Mouse (Mus musculus) gastrocnemius, adult 18-20 months (tissue): Measurements from ENCODE around the gene Tle6. TPM values are rescaled to one million over a fixed set of nuclear protein-coding genes. Genes with fewer than 3 reads are reported as not detected.
"Not testable (repeated sequence)": the region's sequence is repeated elsewhere in the genome, so short reads cannot be mapped to it uniquely, and the experiment has no call there.

Experiments
- DNase-seq: peaks from one replicate; pipeline ENCODE4 v3.0.0; 2021; ENCODE audit warnings: low spot score
- long read RNA-seq, 2 experiments: library from polyadenylated mRNA; stranded (forward); transcript quantifications; one replicate each; pipeline ENCODE4 v2.0.0; 2021
- total RNA-seq, 2 experiments: library from RNA; stranded (reverse); gene quantifications; 2 replicates each; pipeline ENCODE4 v1.2.3; 2021

The Tle6 gene
- total RNA-seq: 1 to 10 TPM; 4.5 to 6.1 TPM
- long read RNA-seq, experiment 1, transcript Tle6-201 (14 exons, 2,015 nt): major isoform, 5 of 8 reads
- long read RNA-seq, experiment 1, partial matches to known transcripts: 0 of 8 reads
- long read RNA-seq, experiment 1, other reads (novel, unspliced or antisense): 3 of 8 reads
- long read RNA-seq, experiment 2, partial matches to known transcripts: 1 of 7 reads
- long read RNA-seq, experiment 2, other reads (novel, unspliced or antisense): 1 of 7 reads

- DNase-seq: peak; percentile 95
Measured at GRCm38 (mm10) chr10:81600738-81601203, at the start of gene Tle6. Gene Tle6, minus strand, starts transcription at chr10:81601073.

DNA sequence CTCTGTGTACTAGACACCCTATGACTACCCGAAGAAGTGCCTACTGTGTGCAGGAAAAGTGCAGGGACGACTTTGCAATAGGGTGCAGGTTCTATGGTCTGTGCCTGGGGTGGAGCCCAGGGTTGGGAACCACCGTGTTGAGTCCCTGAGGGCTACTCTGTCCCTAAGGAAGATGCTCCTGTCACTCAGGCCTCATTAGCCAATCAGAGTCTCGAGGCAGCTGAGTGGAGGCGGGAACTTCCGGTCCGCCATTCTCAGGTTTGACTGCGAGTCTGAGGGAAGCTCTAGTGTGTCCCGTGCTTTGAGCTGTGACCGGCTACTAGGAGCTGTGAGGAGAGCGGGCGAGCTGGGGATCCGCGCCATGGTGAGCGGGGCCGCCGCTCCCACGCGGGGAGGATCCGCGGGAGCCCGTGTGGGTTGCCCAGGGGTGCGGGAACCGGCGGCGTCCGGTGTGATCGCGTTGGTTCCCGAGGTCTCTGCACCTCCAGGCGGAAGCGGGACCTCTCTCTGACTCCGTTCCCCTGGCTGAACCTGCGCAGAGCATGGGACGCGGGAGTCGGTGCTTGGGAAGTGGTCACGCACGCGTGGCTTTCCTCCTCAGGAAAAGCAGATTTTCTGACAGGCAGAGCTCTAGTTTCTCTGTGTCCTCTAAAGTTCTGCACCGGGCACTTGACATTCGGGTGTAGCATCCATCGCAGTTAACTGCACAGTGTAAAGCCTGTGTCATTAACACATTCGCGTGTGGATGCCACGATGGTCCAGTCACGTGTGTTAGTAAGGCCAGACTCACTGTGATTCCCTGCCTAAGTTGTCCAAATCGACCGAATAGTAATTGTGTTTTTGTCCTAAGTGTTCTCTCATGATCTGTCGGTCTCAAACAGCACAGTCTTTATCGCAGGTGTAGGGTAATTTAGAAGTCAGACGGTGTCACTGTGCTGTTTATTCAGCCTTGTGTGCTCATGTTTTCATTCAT lies 48.2 kb upstream of the Tle6 start, which contains the start of gene Gm10778:
TSS of gene Gm10778 (plus strand) at position 257 of the 973 bp plus-strand sequence.
- DNase-seq: peak; percentile 90

GRCm38 (mm10) chr10:81646015-81646555 lies 45.2 kb upstream of the Tle6 start:
- no peak for DNase-seq

- DNase-seq: no peak
Measured at GRCm38 (mm10) chr10:81645391-81645790, 44.5 kb upstream of the Tle6 start.

DNA sequence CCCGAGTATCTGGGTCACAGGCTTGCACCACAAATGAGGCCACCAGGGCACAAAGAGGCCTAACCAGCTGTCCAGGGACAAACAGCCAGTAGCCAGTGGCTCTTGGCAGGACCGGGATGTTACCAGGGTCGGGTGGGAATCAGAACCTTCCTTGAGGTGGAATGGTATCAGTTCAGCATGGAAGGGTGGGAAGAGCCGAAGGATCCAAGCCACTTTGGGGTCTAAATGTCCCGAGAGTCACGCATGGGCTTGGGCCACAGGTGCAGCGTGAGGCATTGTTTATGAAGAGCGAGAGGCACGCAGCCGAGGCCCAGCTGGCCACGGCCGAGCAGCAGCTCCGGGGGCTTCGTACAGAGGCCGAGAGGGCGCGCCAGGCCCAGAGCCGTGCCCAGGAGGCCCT lies 43.8 kb upstream of the Tle6 start:
- no peak for DNase-seq

DNA sequence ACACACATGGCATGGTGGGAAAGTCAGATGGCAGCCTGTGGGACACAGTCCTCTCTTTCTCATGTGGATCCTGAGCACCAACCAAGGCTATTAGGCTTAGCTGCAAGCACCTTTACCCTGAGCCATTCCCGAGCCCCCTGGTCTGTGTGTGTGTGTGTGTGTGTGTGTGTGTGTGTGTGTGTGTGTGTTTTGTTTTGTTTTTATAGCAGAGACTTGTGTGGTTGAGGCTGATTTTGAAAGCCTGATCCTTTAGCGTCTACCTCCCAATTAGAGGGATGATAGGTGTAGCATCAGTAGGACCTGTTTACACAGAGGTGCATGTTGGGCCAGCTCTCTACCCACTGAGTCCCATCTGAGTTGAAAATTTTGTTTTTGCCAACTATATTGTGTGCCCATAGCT lies 43.3 kb upstream of the Tle6 start:
- no peak for DNase-seq

DNA sequence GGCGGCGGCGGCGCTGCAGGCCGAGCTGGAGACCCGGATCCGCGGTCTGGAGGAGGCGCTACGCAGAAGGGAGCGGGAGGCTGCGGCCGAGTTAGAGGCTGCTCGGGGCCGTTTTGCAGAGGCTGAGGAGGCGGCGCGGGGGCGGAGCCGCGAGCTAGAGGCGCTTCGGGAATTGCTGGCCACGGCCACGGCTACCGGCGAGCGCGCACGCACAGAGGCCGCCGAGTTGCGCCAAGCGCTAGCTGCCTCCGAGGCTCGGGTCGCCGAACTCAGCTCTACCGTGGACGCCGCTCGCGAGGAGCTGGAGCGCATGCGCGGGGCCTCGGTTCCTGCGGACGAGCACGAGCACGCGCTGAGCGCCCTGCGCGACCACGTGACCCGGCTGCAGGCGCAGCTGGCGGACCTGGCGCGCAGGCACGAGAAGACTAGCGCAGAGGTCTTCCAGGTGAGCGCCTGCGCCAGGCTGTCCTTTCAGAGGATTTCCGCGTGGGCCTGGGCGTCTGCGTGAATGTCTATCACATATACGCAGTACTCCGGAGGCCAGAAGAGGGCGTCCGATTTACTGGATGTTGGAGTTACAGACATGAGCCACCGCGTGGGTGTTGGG lies 42.7 kb upstream of the Tle6 start:
- DNase-seq: peak; percentile 94

DNA sequence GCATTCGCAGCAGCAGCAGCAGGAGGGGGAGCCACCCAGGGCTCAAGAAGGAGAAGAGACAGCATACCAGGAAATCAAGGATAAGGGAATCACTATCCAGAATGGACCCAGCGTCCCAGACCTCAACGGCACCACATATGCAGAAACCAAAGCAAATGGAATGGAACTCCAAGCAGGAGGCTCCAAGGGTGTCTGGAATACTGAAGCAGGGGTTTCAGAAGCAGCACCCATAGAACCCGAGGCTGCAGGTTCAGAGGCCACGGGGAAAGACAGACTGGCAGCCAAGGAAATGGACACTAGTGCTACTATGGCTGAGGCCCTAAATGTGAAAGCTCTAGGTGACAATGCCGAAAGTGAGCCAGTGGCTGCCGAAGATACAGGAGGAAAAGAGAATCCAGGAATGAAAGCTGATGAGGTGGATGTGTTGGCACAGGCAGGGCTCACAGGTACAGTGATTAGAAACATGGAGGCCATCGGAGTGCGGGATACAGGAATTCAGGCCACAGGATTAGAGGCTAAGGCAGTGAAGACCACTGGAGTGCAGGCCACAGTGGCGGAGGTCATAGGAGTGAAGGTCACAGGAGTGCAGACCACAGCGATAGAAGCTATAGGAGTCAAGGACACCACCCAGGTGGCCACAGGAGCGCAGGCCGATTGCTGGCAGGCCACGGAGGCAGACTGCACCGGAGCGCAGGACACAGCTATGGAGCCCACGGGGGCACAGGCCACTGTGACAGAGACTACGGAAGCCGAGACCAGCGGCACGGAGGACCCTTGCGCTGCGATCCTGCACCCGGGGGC lies 42.0 kb upstream of the Tle6 start:
- DNase-seq: no peak

DNA sequence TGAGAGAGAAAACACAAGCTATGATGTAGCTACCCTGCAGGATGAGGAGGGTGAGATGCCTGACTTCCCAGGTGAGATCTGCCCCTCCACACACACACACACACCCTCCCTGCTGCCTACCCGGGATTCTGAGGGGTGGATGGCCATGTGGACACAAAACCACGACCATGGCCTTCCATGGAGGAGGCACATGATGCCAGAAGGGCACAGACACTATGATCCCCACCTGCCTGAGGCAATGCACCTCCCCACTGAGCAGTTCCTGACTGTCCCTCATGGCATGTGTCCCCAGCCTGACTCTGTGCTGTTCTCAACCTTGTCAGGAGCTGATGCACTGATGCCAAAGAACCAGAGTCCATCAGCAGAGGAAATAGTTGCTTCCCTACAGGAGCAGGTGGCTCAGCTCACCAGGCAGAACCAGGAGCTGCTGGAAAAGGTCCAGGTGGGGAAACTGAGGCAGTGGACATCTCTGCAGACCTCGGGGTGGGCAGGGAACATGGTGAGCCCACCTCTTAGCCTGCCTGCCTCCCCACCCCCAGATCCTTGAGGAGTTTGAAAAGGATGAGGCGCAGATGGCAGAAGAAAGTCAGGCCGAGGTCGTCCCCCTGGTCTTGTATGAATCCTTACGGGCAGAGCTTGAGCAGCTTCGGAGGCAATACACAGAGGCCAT lies 41.2 kb upstream of the Tle6 start:
- DNase-seq: no peak

- DNase-seq: no peak
Measured at GRCm38 (mm10) chr10:81641566-81641965, 40.7 kb upstream of the Tle6 start.

DNA sequence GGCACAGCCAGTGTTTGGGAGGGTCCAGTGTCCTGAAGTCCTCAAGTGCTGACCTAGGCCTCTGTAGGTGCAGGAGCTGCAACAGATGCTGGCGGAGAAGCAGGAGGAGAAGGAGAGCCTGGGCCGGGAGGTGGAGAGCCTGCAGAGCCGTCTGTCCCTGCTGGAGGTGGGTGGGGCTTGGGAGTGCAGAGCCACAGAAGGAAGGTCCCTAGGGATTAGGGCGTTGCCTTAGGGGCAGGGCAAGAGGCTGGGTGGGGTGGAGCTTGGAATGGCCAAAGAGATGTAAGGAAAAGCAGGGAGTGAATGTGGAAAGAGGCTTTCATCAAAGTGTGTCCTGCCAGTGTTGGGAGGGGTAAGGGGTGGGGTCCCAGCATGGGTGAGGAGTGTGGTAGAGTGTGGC lies 40.0 kb upstream of the Tle6 start:
- DNase-seq: not testable (repeated sequence)

DNA sequence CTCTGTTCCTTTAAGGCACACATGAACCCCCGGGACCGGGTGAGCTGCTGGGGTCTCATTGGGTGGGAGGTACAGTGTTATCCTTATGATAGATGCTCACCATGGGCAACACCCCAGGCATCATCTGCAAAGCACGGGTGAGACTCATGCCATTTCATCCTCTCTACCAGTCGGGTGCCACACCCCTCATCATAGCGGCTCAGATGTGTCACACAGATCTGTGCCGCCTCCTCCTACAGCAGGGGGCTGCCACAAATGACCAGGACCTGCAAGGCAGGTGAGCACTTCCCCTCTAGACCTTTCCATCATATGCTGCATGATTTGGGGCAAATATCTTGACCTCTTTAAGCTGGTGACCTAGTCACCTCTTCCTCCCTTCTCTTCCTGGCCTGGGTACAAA lies 37.2 kb upstream of the Tle6 start:
- DNase-seq: no peak

DNA sequence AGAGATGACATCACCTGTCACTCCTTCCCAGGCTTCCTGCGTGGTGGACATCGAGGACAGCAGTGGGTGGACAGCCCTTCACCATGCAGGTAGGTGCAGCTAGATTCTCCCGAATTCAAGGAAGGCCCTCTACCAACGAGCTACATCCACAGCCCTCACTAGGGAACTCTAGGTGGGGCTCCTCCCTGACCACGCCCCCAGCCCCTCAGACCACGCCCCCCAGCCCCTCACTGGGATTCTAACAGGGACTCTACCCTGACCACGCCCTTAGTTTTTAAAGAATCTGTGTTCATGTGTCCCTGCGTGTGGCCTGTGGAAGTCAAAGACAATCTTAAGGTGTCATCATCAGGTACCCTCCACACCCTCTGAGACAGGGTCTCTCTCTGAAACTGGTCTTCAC lies 35.5 kb upstream of the Tle6 start:
- DNase-seq: no peak

GRCm38 (mm10) chr10:81633253-81634099 lies 32.6 kb upstream of the Tle6 start:
- peak; percentile 73 for DNase-seq

- DNase-seq: no peak
Measured at GRCm38 (mm10) chr10:81628390-81628789, 27.5 kb upstream of the Tle6 start, which contains the start of gene Ankrd24. Gene Ankrd24, plus strand, starts transcription at chr10:81628540.

- DNase-seq: peak; percentile 28
Measured at GRCm38 (mm10) chr10:81627836-81628220, 27.0 kb upstream of the Tle6 start.

GRCm38 (mm10) chr10:81626994-81627835 lies 26.3 kb upstream of the Tle6 start, which contains the start of gene Sirt6:
Gene Sirt6, minus strand, starts transcription at chr10:81627797.
- peak; percentile 93 for DNase-seq
